In genomic region chr14:29867311-29867710, GRCm38 (mm10) we compare ENCODE assay signal across 12 mouse cellular contexts.
A peak's percentile ranks its signal among the peaks of the same experiment; 100 is the strongest.
DNase-seq lines count a peak whose midpoint lies in the region.
"Had no signal": no experiment of that assay in that cellular context is flagged by ENCODE, and none has a peak within 500 bp of the region (broad histone marks: within the 10 kb centered on the region; RNA-seq: fewer than 3 reads in every experiment).

No protein-coding gene starts in this region.

- H3K4me3 ChIP-seq in heart, embryonic 10.5 days = no peak overlapping the region

- H3K9me3 ChIP-seq in heart, embryonic 10.5 days = no peaks in the 10 kb centered on the region

- no peaks in the 10 kb centered on the region for H3K4me1 ChIP-seq in heart, embryonic 10.5 days

- no peak overlapping the region for H3K27ac ChIP-seq in heart, embryonic 10.5 days

- 47% methylated on average over 6 of the region's 6 CpGs for WGBS in heart, embryonic 10.5 days

- peak; percentile 51 for DNase-seq in heart, embryonic 10.5 days (ENCODE audit: low spot score)
- no peak for DNase-seq in heart, adult 18-20 months
- DNase-seq in kidney, postnatal 10 days = peak; percentile 78
- DNase-seq in kidney, postnatal 25 days = no peak
- DNase-seq in heart, postnatal 4 days = peak; percentile 44
- DNase-seq in mesoderm, embryonic 11.5 days (ENCODE audit: low read depth, low spot score) = peak; percentile 22
- no peak for DNase-seq in layer of hippocampus, adult 8-10 months (ENCODE audit: low spot score in 2 of 2)
- no peak for DNase-seq in cerebellum, postnatal 25 days
- DNase-seq: cerebellum, adult 11-12 months; left cerebral cortex, postnatal 4 days; liver, postnatal 0 days; midbrain, embryonic 14.5 days had no signal

- no peaks in the 10 kb centered on the region for H3K27me3 ChIP-seq in heart, embryonic 10.5 days (ENCODE audit: insufficient read depth, poor library complexity, severe bottlenecking)

- no peaks in the 10 kb centered on the region for H3K36me3 ChIP-seq in heart, embryonic 10.5 days

Comparison
In these comparisons a context has a peak if more than half of its experiments do, and no peak if none do; other contexts are left out.
1. DNase-seq: peak in heart, embryonic 10.5 days (single experiment), kidney, postnatal 10 days (single experiment), heart, postnatal 4 days (single experiment) and mesoderm, embryonic 11.5 days (single experiment); none in heart, adult 18-20 months (0 of 2), kidney, postnatal 25 days (0 of 2), layer of hippocampus, adult 8-10 months (0 of 2) and cerebellum, postnatal 25 days (0 of 2).